24 mouse cellular contexts compared by ENCODE assay signal in the genomic region with DNA sequence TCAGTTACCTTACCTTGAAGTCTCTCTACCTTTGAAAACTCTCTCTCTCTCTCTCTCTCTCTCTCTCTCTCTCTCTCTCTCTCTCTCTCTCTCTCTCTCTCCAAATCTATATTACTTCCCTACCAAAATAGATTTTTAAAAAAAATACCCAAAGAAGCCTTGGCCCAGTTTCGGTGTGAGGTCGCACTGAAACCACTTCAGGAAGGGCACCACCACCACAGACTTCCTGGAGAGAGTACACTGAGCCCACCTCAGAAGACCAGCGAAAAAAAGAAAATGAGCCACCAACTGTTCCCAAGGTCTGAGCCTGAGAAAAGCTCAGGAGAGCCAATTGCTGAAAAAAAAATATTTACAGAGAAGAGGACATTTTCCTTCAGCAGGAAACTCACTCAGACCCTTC.
"Had no signal": no experiment of that assay in that cellular context is flagged by ENCODE, and none has a peak within 500 bp of the region (broad histone marks: within the 10 kb centered on the region; RNA-seq: fewer than 3 reads in every experiment).

No protein-coding gene starts in this region.

- DNase-seq: kidney, adult 2 months; kidney, postnatal 10 days; kidney, postnatal 36 days; layer of hippocampus, postnatal 36 days; left cerebral cortex, postnatal 4 days; liver, postnatal 0 days; lung, embryonic 14.5 days; lung, postnatal 36 days; right cerebral cortex, adult 18-20 months; right cerebral cortex, postnatal 14 days; right cerebral cortex, postnatal 4 days; thymus, adult 2 months; thymus, postnatal 14 days had no signal

- H3K27me3 ChIP-seq: limb, embryonic 15.5 days; midbrain, embryonic 12.5 days; midbrain, embryonic 15.5 days; neural tube, embryonic 12.5 days; neural tube, embryonic 15.5 days had no signal

- H3K4me1 ChIP-seq: neural tube, embryonic 12.5 days had no signal

- H3K27ac ChIP-seq: left cerebral cortex, adult 2 months; limb, embryonic 12.5 days; limb, embryonic 15.5 days; liver, embryonic 14.5 days; midbrain, embryonic 12.5 days; midbrain, embryonic 15.5 days; neural tube, embryonic 12.5 days; neural tube, embryonic 15.5 days; stomach, postnatal 0 days had no signal

- ATAC-seq: liver, postnatal 0 days; lung, postnatal 0 days; midbrain, embryonic 15.5 days had no signal

- H3K36me3 ChIP-seq: limb, embryonic 12.5 days; limb, embryonic 15.5 days; midbrain, embryonic 12.5 days; midbrain, embryonic 15.5 days; neural tube, embryonic 12.5 days; neural tube, embryonic 15.5 days had no signal

- H3K9ac ChIP-seq: limb, embryonic 12.5 days; limb, embryonic 15.5 days; liver, embryonic 14.5 days; liver, postnatal 0 days; lung, embryonic 14.5 days; midbrain, embryonic 12.5 days; midbrain, embryonic 15.5 days; neural tube, embryonic 12.5 days; neural tube, embryonic 15.5 days had no signal

- H3K9me3 ChIP-seq: limb, embryonic 12.5 days; limb, embryonic 15.5 days; midbrain, embryonic 12.5 days; midbrain, embryonic 15.5 days; neural tube, embryonic 12.5 days; neural tube, embryonic 15.5 days had no signal

- H3K4me2 ChIP-seq: limb, embryonic 12.5 days; limb, embryonic 15.5 days; liver, embryonic 11.5 days; lung, embryonic 14.5 days; midbrain, embryonic 12.5 days; midbrain, embryonic 15.5 days; neural tube, embryonic 12.5 days; neural tube, embryonic 15.5 days had no signal

- H3K4me3 ChIP-seq: left cerebral cortex, adult 2 months; limb, embryonic 12.5 days; limb, embryonic 15.5 days; midbrain, embryonic 12.5 days; midbrain, embryonic 15.5 days; neural tube, embryonic 12.5 days; neural tube, embryonic 15.5 days had no signal
